Mouse (Mus musculus): ENCODE data around the gene Afap1l2.

The Afap1l2 gene

GRCm38 (mm10) chr19:56935777-56936176, 72.3 kb downstream of the Afap1l2 start:
- DNase-seq: no peak

GRCm38 (mm10) chr19:56935111-56935510, 72.9 kb downstream of the Afap1l2 start:
- no peak for DNase-seq

- DNase-seq: no peak
Observed at GRCm38 (mm10) chr19:56933800-56934199, 74.2 kb downstream of the Afap1l2 start.

GRCm38 (mm10) chr19:56930029-56930428, 78.0 kb downstream of the Afap1l2 start:
- no peak for DNase-seq

GRCm38 (mm10) chr19:56929392-56929791, 78.6 kb downstream of the Afap1l2 start:
- no peak for DNase-seq

- no peak for DNase-seq
Observed at GRCm38 (mm10) chr19:56921744-56922143, 86.3 kb downstream of the Afap1l2 start.

- no peak for DNase-seq
Observed at GRCm38 (mm10) chr19:56920232-56920631, 87.8 kb downstream of the Afap1l2 start.

- peak; percentile 75 for DNase-seq
Observed at GRCm38 (mm10) chr19:56919628-56920027, 88.4 kb downstream of the Afap1l2 start.

GRCm38 (mm10) chr19:56915084-56915483, 92.9 kb downstream of the Afap1l2 start:
- no peak for DNase-seq

- no peak for DNase-seq
Observed at GRCm38 (mm10) chr19:56914658-56915057, 93.4 kb downstream of the Afap1l2 start.

GRCm38 (mm10) chr19:56913761-56914160, 94.3 kb downstream of the Afap1l2 start:
- no peak for DNase-seq

- DNase-seq: no peak
Observed at GRCm38 (mm10) chr19:56910561-56910960, 97.5 kb downstream of the Afap1l2 start.

GRCm38 (mm10) chr19:56908472-56909270, 99.4 kb downstream of the Afap1l2 start:
- DNase-seq: peak; percentile 22

- no peak for DNase-seq
Observed at GRCm38 (mm10) chr19:56907850-56908249, 100.2 kb downstream of the Afap1l2 start.

- no peak for DNase-seq
Observed at GRCm38 (mm10) chr19:56905395-56905794, 102.6 kb downstream of the Afap1l2 start.

- DNase-seq: no peak
Observed at GRCm38 (mm10) chr19:56904095-56904494, 103.9 kb downstream of the Afap1l2 start.

GRCm38 (mm10) chr19:56897654-56898053, 110.4 kb downstream of the Afap1l2 start:
- DNase-seq: no peak

- no peak for DNase-seq
Observed at GRCm38 (mm10) chr19:56893326-56893725, 114.7 kb downstream of the Afap1l2 start.

- no peak for DNase-seq
Observed at GRCm38 (mm10) chr19:56892586-56892985, 115.4 kb downstream of the Afap1l2 start.

GRCm38 (mm10) chr19:56891438-56891837, 116.6 kb downstream of the Afap1l2 start:
- DNase-seq: no peak

- no peak for DNase-seq
Observed at GRCm38 (mm10) chr19:56888654-56889053, 119.4 kb downstream of the Afap1l2 start.

GRCm38 (mm10) chr19:56887879-56888278, 120.1 kb downstream of the Afap1l2 start:
- DNase-seq: no peak

GRCm38 (mm10) chr19:56877364-56877763, 130.7 kb downstream of the Afap1l2 start:
- DNase-seq: no peak

- no peak for DNase-seq
Observed at GRCm38 (mm10) chr19:56874601-56875315, 133.3 kb downstream of the Afap1l2 start.
